ENCODE assay signal across 8 mouse cellular contexts in genomic region chr7:126798127-126799049, GRCm38 (mm10). TPM values are rescaled to one million over a fixed set of nuclear protein-coding genes. Genes with fewer than 3 reads are reported as not detected.
A peak's percentile ranks its signal among the peaks of the same experiment; 100 is the strongest.
DNase-seq lines count a peak whose midpoint lies in the region; ATAC-seq and TF ChIP-seq lines count a peak whose summit lies in the region.

No protein-coding gene starts in this region.

- no peak for TF ChIP-seq CTCF in lung, embryonic 14.5 days (IDR thresholded peaks at IDR 0.05; ENCODE audit: low read depth)
- no peak for TF ChIP-seq CTCF in liver, postnatal 0 days (IDR thresholded peaks at IDR 0.05; ENCODE audit: low read depth)

- peak overlapping the region; percentile 92 for H3K9ac ChIP-seq in lung, embryonic 14.5 days
- H3K9ac ChIP-seq in forebrain, embryonic 12.5 days: peak overlapping the region; percentile 89
- H3K9ac ChIP-seq in intestine, embryonic 15.5 days: peak overlapping the region; percentile 88
- peak overlapping the region; percentile 86 for H3K9ac ChIP-seq in liver, postnatal 0 days (replicated peaks)
- H3K9ac ChIP-seq in stomach, embryonic 16.5 days (ENCODE audit: low read length): peak overlapping the region; percentile 87

- H3K27me3 ChIP-seq in lung, embryonic 14.5 days (ENCODE audit: insufficient read depth, low read length): no peaks in the 10 kb centered on the region
- H3K27me3 ChIP-seq in forebrain, embryonic 12.5 days: no peaks in the 10 kb centered on the region
- no peaks in the 10 kb centered on the region for H3K27me3 ChIP-seq in intestine, embryonic 15.5 days (replicated peaks)
- H3K27me3 ChIP-seq in liver, postnatal 0 days (ENCODE audit: insufficient read depth, low read length): no peaks in the 10 kb centered on the region
- H3K27me3 ChIP-seq in stomach, embryonic 16.5 days (ENCODE audit: control insufficient read depth, insufficient read depth, low read length): no peaks in the 10 kb centered on the region

- H3K36me3 ChIP-seq in lung, embryonic 14.5 days (ENCODE audit: insufficient read depth): peaks cover 39% of the 10 kb centered on the region
- peaks cover 56% of the 10 kb centered on the region for H3K36me3 ChIP-seq in forebrain, embryonic 12.5 days (replicated peaks)
- peaks cover 21% of the 10 kb centered on the region for H3K36me3 ChIP-seq in intestine, embryonic 15.5 days
- H3K36me3 ChIP-seq in liver, postnatal 0 days (replicated peaks; ENCODE audit: insufficient read depth, low read length): peaks cover 33% of the 10 kb centered on the region
- H3K36me3 ChIP-seq in stomach, embryonic 16.5 days (ENCODE audit: control insufficient read depth, insufficient read depth, low read length): peaks cover 18% of the 10 kb centered on the region

- peak; percentile 48 for DNase-seq in lung, embryonic 14.5 days
- DNase-seq in lung, postnatal 25 days (ENCODE audit: low spot score): no peak
- peak; percentile 77 for DNase-seq in adrenal gland, postnatal 14 days
- no peak for DNase-seq in liver, postnatal 0 days
- DNase-seq in left cerebral cortex, postnatal 36 days (ENCODE audit: low spot score in 2 of 2): no peak

- H3K4me2 ChIP-seq in lung, embryonic 14.5 days: peak overlapping the region; percentile 95
- H3K4me2 ChIP-seq in forebrain, embryonic 12.5 days: peak overlapping the region; percentile 78
- peak overlapping the region; percentile 82 for H3K4me2 ChIP-seq in intestine, embryonic 15.5 days (replicated peaks)
- H3K4me2 ChIP-seq in liver, postnatal 0 days (ENCODE audit: low read depth, low read length): peak overlapping the region; percentile 90
- H3K4me2 ChIP-seq in stomach, embryonic 16.5 days (ENCODE audit: low read depth, low read length): peak overlapping the region; percentile 55

- TF ChIP-seq EP300 in liver, postnatal 0 days (IDR thresholded peaks at IDR 0.05; ENCODE audit: low read depth): peak; percentile 28; the same call in 1 of the 2 replicates

- intact Hi-C loops in left cerebral cortex, postnatal 36 days (cut with DNase I): loop anchor here (2.0 to 5.0 kb wide), 2 partner anchors 36 to 96 kb away; no protein-coding TSS in a partner anchor

- H3K4me1 ChIP-seq in lung, embryonic 14.5 days (ENCODE audit: insufficient read depth): peaks cover 5% of the 10 kb centered on the region
- H3K4me1 ChIP-seq in forebrain, embryonic 12.5 days: peaks cover 42% of the 10 kb centered on the region
- peaks cover 33% of the 10 kb centered on the region for H3K4me1 ChIP-seq in intestine, embryonic 15.5 days (replicated peaks)
- H3K4me1 ChIP-seq in liver, postnatal 0 days (ENCODE audit: insufficient read depth): peaks cover 30% of the 10 kb centered on the region
- peaks cover 28% of the 10 kb centered on the region for H3K4me1 ChIP-seq in stomach, embryonic 16.5 days (ENCODE audit: control insufficient read depth, insufficient read depth, low read length)

- H3K4me3 ChIP-seq in lung, embryonic 14.5 days (ENCODE audit: low read depth, low read length): peak overlapping the region; percentile 89
- H3K4me3 ChIP-seq in forebrain, embryonic 12.5 days (replicated peaks): peak overlapping the region; percentile 79
- H3K4me3 ChIP-seq in intestine, embryonic 15.5 days (replicated peaks): peak overlapping the region; percentile 83
- H3K4me3 ChIP-seq in liver, postnatal 0 days (ENCODE audit: low read depth, low read length): peak overlapping the region; percentile 87
- peak overlapping the region; percentile 73 for H3K4me3 ChIP-seq in stomach, embryonic 16.5 days (replicated peaks; ENCODE audit: low read length)

- ATAC-seq in lung, embryonic 14.5 days (ENCODE audit: insufficient read depth): no peak
- no peak for ATAC-seq in forebrain, embryonic 12.5 days (ENCODE audit: low FRiP score)
- ATAC-seq in intestine, embryonic 15.5 days: no peak
- peak; percentile 21 for ATAC-seq in liver, postnatal 0 days
- no peak for ATAC-seq in stomach, embryonic 16.5 days (ENCODE audit: insufficient read depth, low FRiP score)

- under 1% methylated on average over 40 of the region's 40 CpGs for WGBS in lung, embryonic 14.5 days
- under 1% methylated on average over 40 of the region's 40 CpGs for WGBS in forebrain, embryonic 12.5 days
- WGBS in intestine, embryonic 15.5 days: under 1% methylated on average over 40 of the region's 40 CpGs
- WGBS in liver, postnatal 0 days (ENCODE audit: insufficient replicate concordance): under 1% methylated on average over 40 of the region's 40 CpGs
- under 1% methylated on average over 40 of the region's 40 CpGs for WGBS in stomach, embryonic 16.5 days

- H3K9me3 ChIP-seq in lung, embryonic 14.5 days (ENCODE audit: low read depth, low read length): no peaks in the 10 kb centered on the region
- H3K9me3 ChIP-seq in forebrain, embryonic 12.5 days: no peaks in the 10 kb centered on the region
- H3K9me3 ChIP-seq in intestine, embryonic 15.5 days: no peaks in the 10 kb centered on the region
- no peaks in the 10 kb centered on the region for H3K9me3 ChIP-seq in liver, postnatal 0 days (ENCODE audit: low read length)
- H3K9me3 ChIP-seq in stomach, embryonic 16.5 days (replicated peaks; ENCODE audit: control insufficient read depth, low read length): no peaks in the 10 kb centered on the region

- H3K27ac ChIP-seq in lung, embryonic 14.5 days (ENCODE audit: low read depth): peak overlapping the region; percentile 98
- H3K27ac ChIP-seq in forebrain, embryonic 12.5 days: peak overlapping the region; percentile 96
- peak overlapping the region; percentile 96 for H3K27ac ChIP-seq in intestine, embryonic 15.5 days
- H3K27ac ChIP-seq in liver, postnatal 0 days (ENCODE audit: low read depth): peak overlapping the region; percentile 97
- H3K27ac ChIP-seq in stomach, embryonic 16.5 days (ENCODE audit: low read length): peak overlapping the region; percentile 97

RNA-seq across cellular contexts. Expression of gene Fam57b, which starts 0.9 kb away (rescaled TPM):
- polyA plus RNA-seq in lung, embryonic 14.5 days (2014; fragmentation: Nextera tagmentation; extraction: Ambion mirVana): 0.17 and 0.88 TPM in 2 replicates
- total RNA-seq in adrenal gland, postnatal 14 days (2021): 32.1 and 32.5 TPM in 2 replicates
- 16.2 and 17.6 TPM in 2 replicates for polyA plus RNA-seq in forebrain, embryonic 12.5 days (2016; fragmentation: Nextera tagmentation; extraction: Ambion mirVana)
- polyA plus RNA-seq in intestine, embryonic 15.5 days (2015; fragmentation: Nextera tagmentation; extraction: Ambion mirVana): 1.2 and 1.5 TPM in 2 replicates
- 0.06 and 0.09 TPM in 2 replicates for polyA plus RNA-seq in liver, postnatal 0 days (2015; fragmentation: Nextera tagmentation; extraction: Ambion mirVana)
- polyA plus RNA-seq in stomach, embryonic 16.5 days (2015; fragmentation: Nextera tagmentation; extraction: Ambion mirVana): 1.1 and 1.3 TPM in 2 replicates
- 10 to 100 TPM; 81.6 to 84.1 TPM for total RNA-seq in left cerebral cortex, postnatal 36 days (2021)

RNA-seq across cellular contexts. Expression of gene Ppp4c, which starts 6.1 kb away (rescaled TPM):
- polyA plus RNA-seq in lung, embryonic 14.5 days (2014; fragmentation: Nextera tagmentation; extraction: Ambion mirVana): 278 and 300 TPM in 2 replicates
- 94.7 and 109 TPM in 2 replicates for total RNA-seq in adrenal gland, postnatal 14 days (2021)
- 310 and 320 TPM in 2 replicates for polyA plus RNA-seq in forebrain, embryonic 12.5 days (2016; fragmentation: Nextera tagmentation; extraction: Ambion mirVana)
- 248 and 256 TPM in 2 replicates for polyA plus RNA-seq in intestine, embryonic 15.5 days (2015; fragmentation: Nextera tagmentation; extraction: Ambion mirVana)
- polyA plus RNA-seq in liver, postnatal 0 days (2015; fragmentation: Nextera tagmentation; extraction: Ambion mirVana): 69.9 and 72.1 TPM in 2 replicates
- polyA plus RNA-seq in stomach, embryonic 16.5 days (2015; fragmentation: Nextera tagmentation; extraction: Ambion mirVana): 180 and 192 TPM in 2 replicates
- 10 to 100 TPM; 47.5 to 49.9 TPM for total RNA-seq in left cerebral cortex, postnatal 36 days (2021)

RNA-seq across cellular contexts. Expression of gene Tbx6, which starts 17.1 kb away (rescaled TPM):
- polyA plus RNA-seq in lung, embryonic 14.5 days (2014; fragmentation: Nextera tagmentation; extraction: Ambion mirVana): 0.28 TPM in 1 of 2 replicates, not detected in the other
- total RNA-seq in adrenal gland, postnatal 14 days (2021): 1.2 and 1.5 TPM in 2 replicates
- polyA plus RNA-seq in forebrain, embryonic 12.5 days (2016; fragmentation: Nextera tagmentation; extraction: Ambion mirVana): 0.33 and 0.56 TPM in 2 replicates
- 0.34 and 0.43 TPM in 2 replicates for polyA plus RNA-seq in intestine, embryonic 15.5 days (2015; fragmentation: Nextera tagmentation; extraction: Ambion mirVana)
- polyA plus RNA-seq in liver, postnatal 0 days (2015; fragmentation: Nextera tagmentation; extraction: Ambion mirVana): 0.14 and 0.29 TPM in 2 replicates
- 0.27 and 0.47 TPM in 2 replicates for polyA plus RNA-seq in stomach, embryonic 16.5 days (2015; fragmentation: Nextera tagmentation; extraction: Ambion mirVana)
- under 1 TPM; 0.54 to 0.68 TPM for total RNA-seq in left cerebral cortex, postnatal 36 days (2021)

RNA-seq across cellular contexts. Expression of gene Ypel3, which starts 21.6 kb away (rescaled TPM):
- polyA plus RNA-seq in lung, embryonic 14.5 days (2014; fragmentation: Nextera tagmentation; extraction: Ambion mirVana): 87.8 and 91.2 TPM in 2 replicates
- 129 and 173 TPM in 2 replicates for total RNA-seq in adrenal gland, postnatal 14 days (2021)
- 91.8 and 92.7 TPM in 2 replicates for polyA plus RNA-seq in forebrain, embryonic 12.5 days (2016; fragmentation: Nextera tagmentation; extraction: Ambion mirVana)
- 66.9 and 71.2 TPM in 2 replicates for polyA plus RNA-seq in intestine, embryonic 15.5 days (2015; fragmentation: Nextera tagmentation; extraction: Ambion mirVana)
- 65.0 and 74.7 TPM in 2 replicates for polyA plus RNA-seq in liver, postnatal 0 days (2015; fragmentation: Nextera tagmentation; extraction: Ambion mirVana)
- 60.6 and 65.9 TPM in 2 replicates for polyA plus RNA-seq in stomach, embryonic 16.5 days (2015; fragmentation: Nextera tagmentation; extraction: Ambion mirVana)
- total RNA-seq in left cerebral cortex, postnatal 36 days (2021): 100 to 1,000 TPM; 303 to 345 TPM

RNA-seq across cellular contexts. Expression of gene Gdpd3, which starts 32.3 kb away (rescaled TPM):
- polyA plus RNA-seq in lung, embryonic 14.5 days (2014; fragmentation: Nextera tagmentation; extraction: Ambion mirVana): 3.3 and 3.4 TPM in 2 replicates
- total RNA-seq in adrenal gland, postnatal 14 days (2021): 3.8 and 5.6 TPM in 2 replicates
- polyA plus RNA-seq in forebrain, embryonic 12.5 days (2016; fragmentation: Nextera tagmentation; extraction: Ambion mirVana): 1.4 and 1.5 TPM in 2 replicates
- polyA plus RNA-seq in intestine, embryonic 15.5 days (2015; fragmentation: Nextera tagmentation; extraction: Ambion mirVana): 1.4 and 1.6 TPM in 2 replicates
- polyA plus RNA-seq in liver, postnatal 0 days (2015; fragmentation: Nextera tagmentation; extraction: Ambion mirVana): 0.77 and 1.6 TPM in 2 replicates
- 11.1 and 15.4 TPM in 2 replicates for polyA plus RNA-seq in stomach, embryonic 16.5 days (2015; fragmentation: Nextera tagmentation; extraction: Ambion mirVana)
- 1 to 10 TPM in 1 of 2 experiments, under 1 TPM in 1; 0.99 to 3.0 TPM for total RNA-seq in left cerebral cortex, postnatal 36 days (2021)

Comparison
In these comparisons a context has a peak if more than half of its experiments do, and no peak if none do; other contexts are left out.
1. DNase-seq: peak in lung, embryonic 14.5 days (single experiment) and adrenal gland, postnatal 14 days (single experiment); none in lung, postnatal 25 days (single experiment), liver, postnatal 0 days (single experiment) and left cerebral cortex, postnatal 36 days (0 of 2).
2. Peak in every context shown above with its lines, with median percentiles within 50 percentile points of each other: H3K27ac ChIP-seq, H3K4me2 ChIP-seq, H3K4me3 ChIP-seq and H3K9ac ChIP-seq.